Mouse (Mus musculus) ES-E14 (cell line): Measurements from ENCODE around the gene Mtr. TPM values are rescaled to one million over a fixed set of nuclear protein-coding genes. Genes with fewer than 3 reads are reported as not detected.

Experiments
- DNase-seq: peaks from one replicate; pipeline ENCODE4 v3.0.0-alpha.2; 2013; ENCODE audit warnings: low read depth, low spot score
- H3K27ac ChIP-seq: 2 replicates; pipeline ENCODE4 v1.5.1; 2012; ENCODE audit warnings: low read depth, mild to moderate bottlenecking, low read length, moderate library complexity, mixed read lengths; ENCODE audit not compliant: poor library complexity, insufficient read depth, severe bottlenecking
- H3K36me3 ChIP-seq: 2 replicates; pipeline ENCODE4 v1.6.1; 2012; ENCODE audit warnings: mild to moderate bottlenecking, low read length, moderate library complexity, mixed read lengths; ENCODE audit not compliant: control insufficient read depth, poor library complexity, insufficient read depth, severe bottlenecking
- H3K4me1 ChIP-seq, 2 experiments: fragments of 150-350 bp in 1 of 2; sonication (generic) in 1 of 2; 2 replicates each; pipeline ENCODE4 v1.6.1; 2012; ENCODE audit warnings: low read length in 2 of 2, mild to moderate bottlenecking in 1 of 2, mixed read lengths in 1 of 2; ENCODE audit not compliant: control insufficient read depth in 2 of 2, insufficient read depth in 2 of 2, poor library complexity in 1 of 2
- H3K4me3 ChIP-seq, 2 experiments: fragments of 150-350 bp in 1 of 2; sonication (generic) in 1 of 2; 2 replicates each; pipeline ENCODE4 v1.5.1; 2012; ENCODE audit warnings: low read length in 2 of 2, low read depth in 1 of 2, mild to moderate bottlenecking in 1 of 2, mixed read lengths in 1 of 2; ENCODE audit not compliant: insufficient read depth in 1 of 2, poor library complexity in 1 of 2, severe bottlenecking in 1 of 2
- H3K9ac ChIP-seq: 2 replicates; pipeline ENCODE4 v1.6.1; 2012; ENCODE audit warnings: low read depth, mild to moderate bottlenecking, low read length, mixed read lengths; ENCODE audit not compliant: poor library complexity, insufficient read depth, severe bottlenecking
- H3K9me3 ChIP-seq: fragments of 150-350 bp; sonication (generic); 2 replicates; pipeline ENCODE4 v1.6.1; 2012; ENCODE audit warnings: low read depth, mild to moderate bottlenecking, low read length; ENCODE audit not compliant: control insufficient read depth, insufficient read depth
- CHD2 ChIP-seq: IDR thresholded peaks from 2 replicates; pipeline ENCODE4 v1.6.1; 2014; ENCODE audit warnings: mild to moderate bottlenecking, low read depth, low read length, inconsistent platforms
- HCFC1 ChIP-seq: IDR thresholded peaks from 2 replicates; pipeline ENCODE4 v1.6.1; 2012; ENCODE audit warnings: low read length, inconsistent platforms, borderline replicate concordance; ENCODE audit not compliant: insufficient read depth
- MAFK ChIP-seq: IDR thresholded peaks from 2 replicates; pipeline ENCODE4 v1.6.1; 2014; ENCODE audit warnings: mild to moderate bottlenecking, low read depth, low read length, inconsistent platforms; ENCODE audit not compliant: insufficient read depth
- ZC3H11A ChIP-seq: IDR thresholded peaks from 2 replicates; pipeline ENCODE4 v1.6.1; 2012; ENCODE audit warnings: low read depth, mild to moderate bottlenecking, inconsistent platforms, low read length, borderline replicate concordance
- ZNF384 ChIP-seq: IDR thresholded peaks from 2 replicates; pipeline ENCODE4 v1.6.1; 2012; ENCODE audit warnings: low read depth, low read length, inconsistent platforms
- in situ Hi-C, 2 experiments: fragments of 600-800 bp; cut with MboI; formaldehyde crosslinking; loops; one replicate each; pipeline ENCODE4 v1.15.1; 2025; ENCODE audit warnings: low sequenced_read_pairs in 2 of 2, inconsistent platforms in 1 of 2; ENCODE audit not compliant: unreplicated experiment in 2 of 2
- total RNA-seq: library from RNA; depleted of rRNA; stranded (reverse); fragments of 300-350 nt; gene quantifications from 2 replicates; pipeline ENCODE4 v1.2.3, GENCODE M21; 2012

The Mtr gene
- total RNA-seq, 1 experiment = 25.4 TPM

DNA sequence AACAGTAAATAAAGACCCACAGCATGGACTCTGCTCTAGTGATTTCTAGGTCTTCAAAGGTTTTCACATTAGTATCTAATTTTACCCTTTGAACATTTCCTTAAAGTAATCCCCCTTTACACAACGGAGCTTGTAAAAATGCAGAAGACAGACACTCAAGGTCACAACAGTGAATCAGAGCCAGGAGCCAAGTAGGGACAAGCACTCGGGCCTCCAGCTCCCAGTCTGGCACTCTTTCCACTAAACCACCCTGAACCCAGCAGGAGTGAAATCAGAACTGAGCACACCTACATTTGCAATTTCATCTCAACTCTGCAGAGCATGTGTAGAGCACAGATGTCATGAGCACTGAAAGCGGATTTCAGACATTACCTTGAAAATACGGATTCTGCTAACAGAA is 61.1 kb downstream of the Mtr start:
- Histone ChIP-seq H3K36me3 (peaks cover 25% of the 10 kb centered on the region; the same call in 1 of the 2 replicates), H3K4me1 (peaks cover 0 to 2% of the 10 kb centered on the region in 2 experiments; a peak in 1 of 4 replicates), H3K9me3 (no peaks in the 10 kb centered on the region), H3K4me3 (no peak overlapping the region), H3K9ac (no peak overlapping the region), H3K27ac (no peak overlapping the region)
- DNase-seq = no peak
- in situ Hi-C loops = no loop called here
- TF ChIP-seq ZNF384 (no peak), HCFC1 (no peak), ZC3H11A (no peak), CHD2 (no peak), MAFK (no peak)

DNA sequence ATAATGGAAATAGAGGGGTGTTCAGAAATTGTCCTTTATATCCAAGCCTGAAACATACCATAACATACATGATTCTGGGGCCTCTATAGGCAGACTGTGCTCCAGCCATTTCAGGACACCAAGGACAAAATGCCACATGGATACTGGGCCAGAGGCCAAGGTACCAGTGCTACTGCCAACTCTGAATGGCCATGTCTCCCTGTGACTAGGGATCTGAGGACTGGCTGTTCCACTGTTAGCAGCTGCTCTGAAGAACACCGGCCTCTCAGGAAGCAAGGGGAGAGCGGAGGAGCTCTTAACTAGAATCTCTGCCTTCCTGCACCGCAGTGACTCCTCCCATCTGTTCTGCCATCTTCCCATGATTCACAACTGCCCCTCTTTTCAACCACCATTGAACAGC is 61.9 kb downstream of the Mtr start:
- in situ Hi-C loops = no loop called here

GRCm38 (mm10) chr13:12194942-12195662 is 62.8 kb downstream of the Mtr start:
- no peak for DNase-seq
- Histone ChIP-seq H3K27ac (no peak overlapping the region), H3K4me3 (no peak overlapping the region), H3K9me3 (no peaks in the 10 kb centered on the region), H3K9ac (no peak overlapping the region), H3K4me1 (no peaks in the 10 kb centered on the region), H3K36me3 (peaks cover 24% of the 10 kb centered on the region; the same call in 1 of the 2 replicates)
- in situ Hi-C loops = no loop called here
- no peak for TF ChIP-seq MAFK
- no peak for TF ChIP-seq ZC3H11A
- TF ChIP-seq CHD2 = no peak
- TF ChIP-seq ZNF384 = no peak
- no peak for TF ChIP-seq HCFC1

More for the DNA sequence above, 61.9 kb downstream of the Mtr start:
- H3K4me3 ChIP-seq = no peak overlapping the region
- H3K4me1 ChIP-seq = peaks cover 0 to 2% of the 10 kb centered on the region in 2 experiments; a peak in 1 of 4 replicates
- DNase-seq = no peak
- H3K9me3 ChIP-seq = no peaks in the 10 kb centered on the region
- peaks cover 25% of the 10 kb centered on the region; the same call in 1 of the 2 replicates for H3K36me3 ChIP-seq
- TF ChIP-seq ZC3H11A = no peak
- TF ChIP-seq ZNF384 = no peak
- TF ChIP-seq HCFC1 = no peak
- TF ChIP-seq CHD2 = no peak
- TF ChIP-seq MAFK = no peak
- H3K27ac ChIP-seq = no peak overlapping the region
- H3K9ac ChIP-seq = no peak overlapping the region

DNA sequence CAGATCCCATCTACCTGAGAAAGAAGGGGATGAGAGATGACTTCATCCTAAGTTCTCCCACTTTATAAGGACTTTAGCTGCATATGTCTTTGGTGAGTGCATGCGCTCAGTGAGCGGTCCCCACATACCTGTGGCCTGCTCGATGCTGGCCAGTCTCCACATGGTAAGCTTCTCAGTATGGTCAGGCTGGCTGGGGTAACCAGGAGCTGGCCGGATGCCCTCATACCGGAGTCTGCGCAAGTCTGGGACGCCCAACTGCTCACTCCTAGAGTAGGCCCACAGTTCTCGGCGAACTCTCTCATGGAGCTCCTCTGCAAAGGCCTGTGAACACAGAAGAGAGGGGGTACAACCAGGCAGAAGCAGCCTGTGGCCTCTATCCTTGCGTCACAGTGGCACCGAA is 68.7 kb downstream of the Mtr start:
- H3K4me1 ChIP-seq = no peaks in the 10 kb centered on the region
- no peaks in the 10 kb centered on the region for H3K9me3 ChIP-seq
- in situ Hi-C loops = no loop called here
- H3K4me3 ChIP-seq = no peak overlapping the region
- no peak for TF ChIP-seq MAFK
- no peak for DNase-seq
- no peak overlapping the region for H3K27ac ChIP-seq
- H3K36me3 ChIP-seq = peaks cover 20% of the 10 kb centered on the region
- H3K9ac ChIP-seq = no peak overlapping the region

GRCm38 (mm10) chr13:12188804-12189203 is 69.1 kb downstream of the Mtr start:
- Histone ChIP-seq H3K9ac (peak overlapping the region; percentile 30; the same call in 1 of the 2 replicates), H3K36me3 (peaks cover 20% of the 10 kb centered on the region), H3K4me3 (peak overlapping the region; percentile 32 to 46), H3K4me1 (no peaks in the 10 kb centered on the region), H3K27ac (no peak overlapping the region), H3K9me3 (no peaks in the 10 kb centered on the region)
- TF ChIP-seq HCFC1 (no peak), ZC3H11A (no peak), ZNF384 (no peak), CHD2 (no peak), MAFK (no peak)
- in situ Hi-C loops = no loop called here
- no peak for DNase-seq
